Comparison of ENCODE assay signal across 9 mouse cellular contexts in genomic region chr6:125225518-125226115, GRCm38 (mm10). TPM values are rescaled to one million over a fixed set of nuclear protein-coding genes. Genes with fewer than 3 reads are reported as not detected.
A peak's percentile ranks its signal among the peaks of the same experiment; 100 is the strongest.
DNase-seq lines count a peak whose midpoint lies in the region; ATAC-seq and TF ChIP-seq lines count a peak whose summit lies in the region.
"Had no signal": no experiment of that assay in that cellular context is flagged by ENCODE, and none has a peak within 500 bp of the region (broad histone marks: within the 10 kb centered on the region; RNA-seq: fewer than 3 reads in every experiment).

No protein-coding gene starts in this region.

- H3K27me3 ChIP-seq in kidney, postnatal 0 days (ENCODE audit: insufficient read depth, low read length), result no peaks in the 10 kb centered on the region
- H3K27me3 ChIP-seq in kidney, embryonic 14.5 days (ENCODE audit: control insufficient read depth, insufficient read depth, low read length), result no peaks in the 10 kb centered on the region
- H3K27me3 ChIP-seq: stomach, embryonic 15.5 days had no signal

- DNase-seq in adrenal gland, adult (ENCODE audit: inconsistent age in 2 of 2, low spot score in 1 of 2), result peak; percentile 31 to 67
- DNase-seq in adrenal gland, adult 18-20 months (ENCODE audit: low spot score in 2 of 2), result no peak
- no peak for DNase-seq in kidney, postnatal 0 days (ENCODE audit: low spot score)
- peak; percentile 49 to 53 for DNase-seq in B cell, adult 2 months
- DNase-seq in ovary, postnatal 36 days (ENCODE audit: low spot score), result no peak

- H3K4me2 ChIP-seq in kidney, postnatal 0 days (ENCODE audit: low read length), result no peak overlapping the region
- H3K4me2 ChIP-seq in kidney, embryonic 14.5 days (replicated peaks; ENCODE audit: low read depth, low read length), result no peak overlapping the region
- H3K4me2 ChIP-seq: stomach, embryonic 15.5 days had no signal

- ATAC-seq in kidney, postnatal 0 days (replicated peaks; ENCODE audit: low FRiP score, low read depth), result no peak
- ATAC-seq in kidney, embryonic 14.5 days (ENCODE audit: low FRiP score, low TSS enrichment), result no peak
- peak; percentile 60 for ATAC-seq in granulocyte monocyte progenitor cell, adult 5-6 weeks (replicated peaks; ENCODE audit: poor library complexity, severe bottlenecking)
- no peak for ATAC-seq in inflammation-experienced regulatory T-cells, adult 6 months

- peak; percentile 55; the same call in 1 of the 2 replicates for TF ChIP-seq CTCF in kidney, postnatal 0 days (IDR thresholded peaks at IDR 0.05; ENCODE audit: low read depth)

- no peaks in the 10 kb centered on the region for H3K36me3 ChIP-seq in kidney, postnatal 0 days (ENCODE audit: insufficient read depth, low read length)
- no peaks in the 10 kb centered on the region for H3K36me3 ChIP-seq in kidney, embryonic 14.5 days (ENCODE audit: control insufficient read depth, insufficient read depth, low read length)

- no peak overlapping the region for H3K9ac ChIP-seq in kidney, postnatal 0 days (ENCODE audit: low read depth, low read length)
- H3K9ac ChIP-seq in kidney, embryonic 14.5 days (ENCODE audit: low read depth, low read length), result no peak overlapping the region
- H3K9ac ChIP-seq: stomach, embryonic 15.5 days had no signal

- H3K4me3 ChIP-seq in kidney, postnatal 0 days (replicated peaks; ENCODE audit: low read depth, low read length), result no peak overlapping the region
- no peak overlapping the region for H3K4me3 ChIP-seq in kidney, embryonic 14.5 days (ENCODE audit: low read length)
- H3K4me3 ChIP-seq: stomach, embryonic 15.5 days had no signal

- 78% methylated on average over 5 of the region's 5 CpGs for WGBS in kidney, postnatal 0 days
- WGBS in kidney, embryonic 14.5 days, result 87% methylated on average over 5 of the region's 5 CpGs

- no peak overlapping the region for H3K27ac ChIP-seq in kidney, postnatal 0 days
- H3K27ac ChIP-seq in kidney, embryonic 14.5 days (ENCODE audit: low read depth, low read length), result no peak overlapping the region
- H3K27ac ChIP-seq: stomach, embryonic 15.5 days had no signal

- 0 out of 2 replicates have a peak, but pooled peaks cover 4% of the 10 kb centered on the region for H3K4me1 ChIP-seq in kidney, postnatal 0 days (replicated peaks; ENCODE audit: insufficient read depth, low read length)
- 0 out of 2 replicates have a peak, but pooled peaks cover 3% of the 10 kb centered on the region for H3K4me1 ChIP-seq in kidney, embryonic 14.5 days (ENCODE audit: control insufficient read depth, insufficient read depth, low read length)

- H3K9me3 ChIP-seq in kidney, postnatal 0 days (replicated peaks; ENCODE audit: low read length), result no peaks in the 10 kb centered on the region
- H3K9me3 ChIP-seq in kidney, embryonic 14.5 days (ENCODE audit: control insufficient read depth, low read length), result no peaks in the 10 kb centered on the region
- H3K9me3 ChIP-seq: stomach, embryonic 15.5 days had no signal

RNA-seq across cellular contexts. Expression of gene Tapbpl, which starts 6.0 kb away (rescaled TPM):
- 10 to 100 TPM; 10.9 to 19.5 TPM for total RNA-seq in adrenal gland, adult 18-20 months (2021)
- polyA plus RNA-seq in kidney, postnatal 0 days (2015; fragmentation: Nextera tagmentation; extraction: Ambion mirVana), result 6.3 and 7.2 TPM in 2 replicates
- 2.0 and 4.5 TPM in 2 replicates for polyA plus RNA-seq in kidney, embryonic 14.5 days (2014; fragmentation: Nextera tagmentation; extraction: Ambion mirVana)
- 13.8 TPM in 2 replicates for total RNA-seq in granulocyte monocyte progenitor cell, adult 5-6 weeks (2014; fragmentation: Nextera tagmentation)
- total RNA-seq in granulocyte monocyte progenitor cell, adult 5-6 weeks (2017), result 16.5 and 17.7 TPM in 2 replicates
- 10 to 100 TPM; 79.6 to 89.3 (median 88.6) TPM for polyA plus RNA-seq in inflammation-experienced regulatory T-cells, adult 6 months (2017; shearing (Covaris generic))

RNA-seq across cellular contexts. Expression of gene Vamp1, which starts 10.3 kb away (rescaled TPM):
- total RNA-seq in adrenal gland, adult 18-20 months (2021), result 10 to 100 TPM; 33.5 to 39.1 TPM
- 4.0 and 4.4 TPM in 2 replicates for polyA plus RNA-seq in kidney, postnatal 0 days (2015; fragmentation: Nextera tagmentation; extraction: Ambion mirVana)
- polyA plus RNA-seq in kidney, embryonic 14.5 days (2014; fragmentation: Nextera tagmentation; extraction: Ambion mirVana), result 2.0 and 3.5 TPM in 2 replicates
- 26.0 and 40.2 TPM in 2 replicates for total RNA-seq in granulocyte monocyte progenitor cell, adult 5-6 weeks (2014; fragmentation: Nextera tagmentation)
- total RNA-seq in granulocyte monocyte progenitor cell, adult 5-6 weeks (2017), result 6.3 and 7.1 TPM in 2 replicates
- polyA plus RNA-seq in inflammation-experienced regulatory T-cells, adult 6 months (2017; shearing (Covaris generic)), result 10 to 100 TPM in 2 of 3 experiments, 1 to 10 TPM in 1; 9.8 to 20.8 (median 18.2) TPM

RNA-seq across cellular contexts. Expression of gene Cd27, which starts 11.2 kb away (rescaled TPM):
- under 1 TPM; 0.38 to 0.46 TPM for total RNA-seq in adrenal gland, adult 18-20 months (2021)
- 0.93 and 1.2 TPM in 2 replicates for polyA plus RNA-seq in kidney, postnatal 0 days (2015; fragmentation: Nextera tagmentation; extraction: Ambion mirVana)
- 1.5 and 2.0 TPM in 2 replicates for polyA plus RNA-seq in kidney, embryonic 14.5 days (2014; fragmentation: Nextera tagmentation; extraction: Ambion mirVana)
- 50.7 and 62.0 TPM in 2 replicates for total RNA-seq in granulocyte monocyte progenitor cell, adult 5-6 weeks (2014; fragmentation: Nextera tagmentation)
- 34.7 and 55.2 TPM in 2 replicates for total RNA-seq in granulocyte monocyte progenitor cell, adult 5-6 weeks (2017)
- polyA plus RNA-seq in inflammation-experienced regulatory T-cells, adult 6 months (2017; shearing (Covaris generic)), result 100 to 1,000 TPM; 258 to 621 (median 560) TPM

RNA-seq across cellular contexts. Expression of gene Mrpl51, which starts 34.0 kb away (rescaled TPM):
- total RNA-seq in adrenal gland, adult 18-20 months (2021), result 100 to 1,000 TPM; 161 to 206 TPM
- polyA plus RNA-seq in kidney, postnatal 0 days (2015; fragmentation: Nextera tagmentation; extraction: Ambion mirVana), result 275 and 288 TPM in 2 replicates
- polyA plus RNA-seq in kidney, embryonic 14.5 days (2014; fragmentation: Nextera tagmentation; extraction: Ambion mirVana), result 203 and 238 TPM in 2 replicates
- 117 and 197 TPM in 2 replicates for total RNA-seq in granulocyte monocyte progenitor cell, adult 5-6 weeks (2014; fragmentation: Nextera tagmentation)
- 121 and 155 TPM in 2 replicates for total RNA-seq in granulocyte monocyte progenitor cell, adult 5-6 weeks (2017)
- polyA plus RNA-seq in inflammation-experienced regulatory T-cells, adult 6 months (2017; shearing (Covaris generic)), result 100 to 1,000 TPM in 1 of 3 experiments, 10 to 100 TPM in 2; 65.3 to 102 (median 74.3) TPM

RNA-seq across cellular contexts. Expression of gene Ncapd2, which starts 34.1 kb away (rescaled TPM):
- 10 to 100 TPM; 15.3 to 17.1 TPM for total RNA-seq in adrenal gland, adult 18-20 months (2021)
- 43.8 and 48.0 TPM in 2 replicates for polyA plus RNA-seq in kidney, postnatal 0 days (2015; fragmentation: Nextera tagmentation; extraction: Ambion mirVana)
- 99.6 and 150 TPM in 2 replicates for polyA plus RNA-seq in kidney, embryonic 14.5 days (2014; fragmentation: Nextera tagmentation; extraction: Ambion mirVana)
- total RNA-seq in granulocyte monocyte progenitor cell, adult 5-6 weeks (2014; fragmentation: Nextera tagmentation), result 242 and 263 TPM in 2 replicates
- 242 and 288 TPM in 2 replicates for total RNA-seq in granulocyte monocyte progenitor cell, adult 5-6 weeks (2017)
- 10 to 100 TPM; 25.4 to 88.8 (median 51.2) TPM for polyA plus RNA-seq in inflammation-experienced regulatory T-cells, adult 6 months (2017; shearing (Covaris generic))

Comparison
In these comparisons a context has a peak if more than half of its experiments do, and no peak if none do; other contexts are left out.
1. DNase-seq: peak in adrenal gland, adult (2 of 2) and B cell, adult 2 months (2 of 2); none in adrenal gland, adult 18-20 months (0 of 2), kidney, postnatal 0 days (single experiment) and ovary, postnatal 36 days (single experiment).
2. RNA of gene Cd27, which starts 11.2 kb away (polyA plus RNA-seq): 258 to 621 TPM in inflammation-experienced regulatory T-cells, adult 6 months; 1.5 to 2.0 TPM in kidney, embryonic 14.5 days and 0.93 to 1.2 TPM in kidney, postnatal 0 days; every median in the first group is over 10 times any median in the second.